Mouse (Mus musculus) bone marrow macrophage, adult 2 months (primary cell): ENCODE data around the gene Klhl23. TPM values are rescaled to one million over a fixed set of nuclear protein-coding genes. Genes with fewer than 3 reads are reported as not detected.
A peak's percentile ranks its signal among the peaks of the same experiment; 100 is the strongest.

Source experiments
- H3K27ac ChIP-seq: 2 replicates; pipeline ENCODE4 v1.5.1; 2012; ENCODE audit warnings: low read depth, low read length; ENCODE audit not compliant: insufficient read depth
- H3K4me1 ChIP-seq: 2 replicates; pipeline ENCODE4 v1.6.1; 2012; ENCODE audit warnings: low read length; ENCODE audit not compliant: control insufficient read depth, insufficient read depth
- H3K4me3 ChIP-seq: 2 replicates; pipeline ENCODE4 v1.5.1; 2012; ENCODE audit warnings: mild to moderate bottlenecking, low read length, moderate library complexity; ENCODE audit not compliant: insufficient read depth
- CTCF ChIP-seq: IDR thresholded peaks from 2 replicates; pipeline ENCODE4 v1.5.1; 2012; ENCODE audit warnings: low read depth, mild to moderate bottlenecking, low read length, moderate library complexity
- POLR2A ChIP-seq: IDR thresholded peaks from 2 replicates; pipeline ENCODE4 v1.6.1; 2012; ENCODE audit warnings: mild to moderate bottlenecking, low read depth, low read length, borderline replicate concordance
- polyA plus RNA-seq: library from polyadenylated mRNA; stranded (reverse); fragments of >200 nt; gene quantifications from 2 replicates; pipeline ENCODE4 v1.2.4, GENCODE M21; 2012; ENCODE audit not compliant: missing spikeins, insufficient read depth, insufficient read length

Gene Klhl23
- polyA plus RNA-seq, 1 experiment = 0.39 TPM

DNA sequence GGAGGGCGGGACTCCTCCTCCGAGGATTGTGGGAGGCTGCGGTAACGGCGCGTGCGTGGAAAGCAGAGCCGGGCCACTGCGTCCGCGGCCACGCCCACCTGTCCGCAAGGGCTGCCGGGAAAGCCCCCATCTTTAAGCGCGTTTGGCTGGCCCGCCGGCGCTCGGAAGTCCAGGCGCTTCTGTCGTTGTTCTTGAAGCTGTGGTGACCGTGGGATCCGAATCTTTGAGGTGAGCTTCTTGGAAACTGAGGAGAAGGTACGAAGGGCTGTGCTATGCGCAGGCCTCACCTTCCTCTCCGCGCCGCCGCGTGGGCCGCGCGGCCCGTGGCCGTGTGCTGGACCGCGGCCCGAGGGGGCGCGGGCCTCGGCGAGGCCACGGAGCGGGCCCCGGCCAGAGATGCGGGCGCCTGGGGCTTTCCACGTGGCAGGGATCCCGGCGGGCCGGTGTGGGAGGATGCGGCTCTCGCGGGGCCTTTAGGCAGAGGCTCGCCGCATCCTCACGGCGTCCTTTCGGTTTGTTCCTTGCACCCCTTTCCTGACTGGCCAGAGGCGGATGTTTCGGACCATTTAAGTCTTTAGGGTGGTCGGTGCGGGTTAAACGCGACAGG is 39.8 kb downstream of the Klhl23 start, which contains the start of gene Ssb:
Gene Ssb, plus strand, starts transcription at position 78 of the 607 bp plus-strand sequence.
- TF ChIP-seq POLR2A (no peak), CTCF (no peak)
- peak within 1 kb of the TSS; percentile 99 for H3K4me3 ChIP-seq
- H3K4me1 ChIP-seq = peaks cover 7% of the 10 kb centered on the region; the same call in 1 of the 2 replicates
- peak within 1 kb of the TSS; percentile 91 for H3K27ac ChIP-seq

DNA sequence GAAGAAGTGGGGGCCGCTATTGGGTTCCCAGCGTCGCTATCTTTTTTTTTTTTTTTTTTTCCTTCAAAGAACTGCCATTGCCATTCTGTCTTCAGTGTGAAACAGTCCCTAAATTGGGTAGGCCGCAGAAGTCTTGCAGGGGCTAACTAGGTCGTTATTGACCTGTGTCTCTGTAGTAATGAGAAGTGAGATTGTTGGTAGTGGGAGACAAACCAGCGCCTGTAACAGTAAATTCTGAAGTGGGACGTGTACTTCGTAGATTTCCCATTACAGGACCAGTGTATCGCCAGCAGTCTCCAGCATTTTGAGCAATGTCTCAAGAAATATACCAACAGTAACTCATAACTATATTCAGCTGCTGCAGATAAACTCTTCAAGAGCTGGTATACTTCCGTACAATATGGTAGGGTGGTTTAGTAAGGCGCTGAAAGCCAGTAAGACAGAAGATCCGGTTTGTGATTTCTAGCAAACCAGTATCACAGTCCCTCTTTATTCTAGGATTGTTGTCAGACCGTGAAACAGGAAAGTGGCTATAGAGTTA is 40.4 kb downstream of the Klhl23 start:
- Histone ChIP-seq H3K4me3 (peak overlapping the region; percentile 99), H3K4me1 (peaks cover 7% of the 10 kb centered on the region; the same call in 1 of the 2 replicates), H3K27ac (peak overlapping the region; percentile 84; the same call in 1 of the 2 replicates)
- no peak for TF ChIP-seq CTCF
- TF ChIP-seq POLR2A = no peak

DNA sequence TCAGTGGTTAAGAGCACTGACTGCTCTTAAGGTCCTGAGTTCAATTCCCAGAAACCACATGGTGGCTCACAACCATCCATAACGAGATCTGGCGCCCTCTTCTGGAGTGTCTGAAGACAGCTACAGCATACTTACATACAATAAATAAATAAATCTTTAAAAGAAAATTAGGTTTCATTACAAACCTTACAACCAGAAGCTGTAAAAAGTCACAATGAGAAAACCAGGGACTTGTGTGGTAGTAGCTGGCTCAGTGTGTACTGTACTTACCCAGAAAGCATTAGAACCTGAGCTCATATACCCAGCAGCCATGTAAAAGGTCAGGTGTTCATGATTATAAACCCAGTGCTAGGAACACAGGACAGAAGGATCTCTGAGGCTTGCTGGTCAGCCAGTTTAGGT is 62.2 kb downstream of the Klhl23 start:
- H3K4me3 ChIP-seq = peak overlapping the region; percentile 71; the same call in 1 of the 2 replicates
- H3K4me1 ChIP-seq = peaks cover 4% of the 10 kb centered on the region; the same call in 1 of the 2 replicates
- no peak overlapping the region for H3K27ac ChIP-seq
- no peak for TF ChIP-seq CTCF
- no peak for TF ChIP-seq POLR2A

DNA sequence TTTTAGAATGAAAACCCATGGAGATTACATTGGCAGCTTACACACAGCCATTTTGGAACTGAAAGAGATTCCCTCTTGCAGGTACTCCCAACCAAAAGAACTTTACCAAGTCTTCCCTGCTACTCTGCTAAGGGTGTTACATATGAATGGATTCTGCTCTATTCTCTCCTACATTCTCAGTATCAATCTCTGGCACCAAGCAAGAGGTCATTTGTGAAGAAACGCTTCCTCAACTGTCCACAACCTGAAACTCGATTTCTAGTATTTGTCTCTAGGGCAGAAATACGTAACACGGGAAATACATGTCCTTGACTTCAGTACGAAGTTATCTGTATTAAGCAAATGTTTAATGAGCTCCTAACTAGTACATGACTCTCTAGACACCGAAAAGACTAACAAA is 62.8 kb downstream of the Klhl23 start:
- Histone ChIP-seq H3K4me1 (peaks cover 4% of the 10 kb centered on the region; the same call in 1 of the 2 replicates), H3K27ac (no peak overlapping the region), H3K4me3 (peak overlapping the region; percentile 71)
- TF ChIP-seq CTCF (no peak), POLR2A (no peak)

DNA sequence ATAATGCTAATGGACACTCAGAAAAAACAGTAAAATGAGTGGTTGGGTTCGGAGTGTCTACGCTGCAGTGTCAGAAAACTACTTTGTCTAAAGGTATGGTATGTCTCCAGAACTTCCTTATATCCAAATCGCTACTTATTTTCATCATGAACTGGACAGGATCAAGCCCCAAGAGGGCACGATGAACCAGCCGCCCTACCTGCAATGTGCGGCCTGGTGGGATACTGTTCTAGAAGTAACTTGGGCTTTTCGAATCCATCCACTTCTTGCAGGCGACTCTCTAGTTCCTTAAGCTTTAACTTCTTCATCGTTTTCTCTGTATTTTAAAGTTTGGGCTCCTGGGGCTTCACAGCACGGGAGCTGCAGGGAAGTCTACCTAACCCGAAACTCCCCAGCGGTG is 63.3 kb downstream of the Klhl23 start:
- peaks cover 4% of the 10 kb centered on the region; the same call in 1 of the 2 replicates for H3K4me1 ChIP-seq
- peak overlapping the region; percentile 71 for H3K4me3 ChIP-seq
- 0 out of 2 replicates have a peak overlapping the region, but pooled peaks have one; percentile 28 for H3K27ac ChIP-seq
- TF ChIP-seq CTCF (no peak), POLR2A (no peak)

DNA sequence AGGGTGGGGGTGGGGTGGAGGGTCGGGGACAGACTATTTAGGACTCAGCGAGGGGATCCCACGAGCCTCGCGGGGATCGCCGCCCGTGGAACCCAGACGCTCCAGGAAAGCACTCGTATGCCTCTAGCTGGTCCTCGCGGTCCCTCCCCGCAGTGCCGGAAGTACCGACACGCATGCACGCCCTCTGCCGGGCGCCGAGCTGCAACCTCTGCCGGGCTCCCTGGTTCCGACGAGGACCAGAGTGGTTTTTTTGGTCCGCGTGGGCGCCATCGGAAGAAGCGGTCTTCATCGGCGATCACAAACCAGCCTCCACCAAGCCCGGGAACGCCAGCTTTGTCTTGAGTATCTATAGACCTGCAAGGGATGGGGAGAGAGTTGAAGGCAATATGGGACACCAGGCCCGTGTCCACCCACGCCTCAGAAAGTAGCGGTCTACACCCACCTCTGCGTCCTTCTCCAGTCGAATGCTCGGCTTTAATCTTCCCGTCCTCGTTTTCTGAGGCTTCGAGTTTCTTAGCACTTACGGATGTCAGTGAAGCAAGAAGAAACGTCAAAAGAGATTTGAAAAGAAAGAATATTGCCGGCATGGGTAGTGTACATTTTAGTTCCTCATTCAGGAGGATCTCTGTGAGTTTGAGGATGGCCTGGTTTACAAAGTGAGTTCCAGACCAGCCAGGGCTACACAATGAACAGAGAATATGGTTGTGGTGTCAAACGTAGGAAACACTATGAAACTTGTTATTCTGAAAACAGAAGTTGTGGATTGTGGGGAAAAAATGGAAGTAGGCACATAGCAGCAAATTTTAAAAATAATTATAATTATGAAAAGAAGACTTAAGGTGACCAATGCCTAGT is 63.9 kb downstream of the Klhl23 start, which contains the start of gene Mettl5:
Gene Mettl5, minus strand, starts transcription at position 165 of the 855 bp plus-strand sequence.
- peak within 1 kb of the TSS; percentile 71 for H3K4me3 ChIP-seq
- peaks cover 4% of the 10 kb centered on the region; the same call in 1 of the 2 replicates for H3K4me1 ChIP-seq
- TF ChIP-seq CTCF (no peak), POLR2A (peak; percentile 74; the same call in 1 of the 2 replicates)
- H3K27ac ChIP-seq = peak within 1 kb of the TSS; percentile 37

Other genes starting within 250 kb of the Klhl23 start
- gene Lrp2, start 235.9 kb upstream of the Klhl23 start, polyA plus RNA-seq = not detected in 2 replicates
- 5.7 and 6.5 TPM in 2 replicates for gene Bbs5, start 174.8 kb upstream of the Klhl23 start, polyA plus RNA-seq
- not detected in 2 replicates for gene Klhl41, start 151.8 kb upstream of the Klhl23 start, polyA plus RNA-seq
- 6.0 and 6.8 TPM in 2 replicates for gene Fastkd1, start 108.4 kb upstream of the Klhl23 start, polyA plus RNA-seq
- 134 and 138 TPM in 2 replicates for gene Ppig, start 99.4 kb upstream of the Klhl23 start, polyA plus RNA-seq
- 3.7 and 4.5 TPM in 2 replicates for gene Ccdc173, start 32.4 kb upstream of the Klhl23 start, polyA plus RNA-seq
- gene Phospho2, start 32.3 kb upstream of the Klhl23 start, polyA plus RNA-seq = 16.7 and 17.1 TPM in 2 replicates
- 211 and 236 TPM in 2 replicates for gene Ssb, start 39.6 kb downstream of the Klhl23 start, polyA plus RNA-seq
- 19.4 and 20.0 TPM in 2 replicates for gene Mettl5, start 63.7 kb downstream of the Klhl23 start, polyA plus RNA-seq
- 38.7 and 40.5 TPM in 2 replicates for gene Ubr3, start 75.3 kb downstream of the Klhl23 start, polyA plus RNA-seq
- not detected in 2 replicates for gene Myo3b, start 217.2 kb downstream of the Klhl23 start, polyA plus RNA-seq